Mouse (Mus musculus): ENCODE data around the gene Amhr2. TPM values are rescaled to one million over a fixed set of nuclear protein-coding genes. Genes with fewer than 3 reads are reported as not detected.

Gene Amhr2
- polyA plus RNA-seq, 1 experiment from 2014 or later = 0.21 TPM

DNA sequence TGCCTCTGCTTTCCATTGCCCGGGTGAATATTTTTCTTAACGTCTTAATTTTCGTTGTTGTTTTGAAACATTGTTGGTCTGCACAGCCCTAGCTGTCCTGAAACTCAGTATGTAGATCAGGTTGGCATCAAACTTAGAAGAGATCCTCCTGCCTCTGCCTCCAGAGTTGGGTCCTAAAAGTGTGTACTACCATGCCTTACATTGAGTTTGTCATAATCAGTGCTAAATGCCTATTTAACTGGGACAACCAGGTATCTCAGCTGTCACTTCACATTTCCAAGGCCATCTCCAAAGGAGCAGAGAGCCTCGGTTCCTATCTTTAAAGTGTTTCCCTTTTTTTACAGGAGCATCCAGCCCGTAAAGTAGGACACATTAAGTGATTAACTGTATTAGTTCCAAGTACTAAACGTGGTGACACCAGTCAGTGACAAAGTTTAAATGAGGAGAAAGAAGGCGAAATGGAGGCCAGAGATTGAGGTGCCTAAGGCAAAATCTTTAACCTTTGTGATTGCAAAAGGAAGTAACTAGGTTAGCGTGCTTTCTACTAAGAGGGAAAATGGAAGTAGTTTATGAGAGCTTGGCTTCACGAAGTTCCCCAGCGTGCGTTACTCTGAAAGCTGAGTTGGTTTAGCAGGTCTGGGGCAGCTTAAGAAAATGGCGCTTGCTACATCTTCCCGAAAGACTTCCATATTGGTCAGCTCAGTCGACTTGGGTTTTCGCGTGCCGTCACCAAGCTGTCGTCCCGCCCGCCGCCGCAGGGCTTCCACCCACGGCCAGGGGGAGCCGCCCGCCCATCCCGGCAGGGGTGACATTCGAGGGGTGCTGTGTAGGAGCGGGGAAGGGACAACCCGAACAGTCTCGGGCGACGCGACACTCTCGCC lies 40.3 kb upstream of the Amhr2 start:
- DNase-seq = peak; percentile 13
- peak overlapping the region; percentile 65 for H3K4me2 ChIP-seq
- H3K4me1 ChIP-seq (ENCODE audit: insufficient read depth) = peaks cover 20% of the 10 kb centered on the region
- no peaks in the 10 kb centered on the region for H3K9me3 ChIP-seq (ENCODE audit: low read depth, low read length)
- ATAC-seq (ENCODE audit: insufficient read depth) = no peak
- peak overlapping the region; percentile 51 for H3K4me3 ChIP-seq (ENCODE audit: low read depth, low read length)
- H3K36me3 ChIP-seq (ENCODE audit: insufficient read depth) = peaks cover 25% of the 10 kb centered on the region
- peak; percentile 75 for TF ChIP-seq CTCF (IDR thresholded peaks at IDR 0.05; ENCODE audit: low read depth)
- WGBS = 16% methylated on average over 34 of the region's 34 CpGs
- H3K27ac ChIP-seq (ENCODE audit: low read depth) = peak overlapping the region; percentile 100
- no peaks in the 10 kb centered on the region for H3K27me3 ChIP-seq (ENCODE audit: insufficient read depth, low read length)
- H3K9ac ChIP-seq = peak overlapping the region; percentile 74

DNA sequence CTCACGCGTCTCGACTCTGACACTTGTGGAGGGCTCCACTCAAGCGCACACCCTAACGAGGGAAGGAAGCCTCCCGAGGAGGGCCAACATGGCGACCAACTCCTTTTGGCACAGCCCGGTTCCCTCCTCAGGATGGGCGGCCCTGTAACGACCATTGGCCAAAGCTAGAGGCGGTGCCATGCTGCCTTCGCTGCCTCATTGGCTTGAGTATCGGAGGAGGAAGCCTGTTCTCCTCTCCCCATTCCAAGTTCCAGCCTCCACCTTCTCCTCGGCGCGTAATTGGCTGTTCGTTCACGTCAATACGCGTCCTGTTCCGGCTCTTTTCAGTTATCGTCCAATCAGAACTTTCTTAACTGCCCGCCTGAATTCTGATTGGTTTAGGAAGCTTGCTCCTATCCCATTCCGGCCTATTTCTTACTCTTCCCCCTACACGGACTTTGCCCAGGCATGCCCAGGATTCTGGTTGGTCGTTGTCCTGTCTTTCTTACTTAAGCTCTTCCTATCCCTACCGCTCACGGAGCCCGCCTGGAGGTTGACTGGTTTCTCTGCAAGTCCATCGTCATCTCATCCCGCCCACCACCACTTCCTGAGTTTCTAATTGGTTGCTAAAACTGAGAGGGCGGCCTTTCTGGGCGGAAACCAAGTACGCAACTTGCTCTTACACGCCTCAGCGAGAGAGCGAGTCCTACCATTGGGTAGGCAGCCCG lies 39.5 kb upstream of the Amhr2 start, which contains the start of gene Sp1:
TSS of gene Sp1 (plus strand) at position 655 of the 707 bp plus-strand sequence.
- DNase-seq = peak; percentile 99
- Histone ChIP-seq H3K9me3 (ENCODE audit: low read depth, low read length) (no peaks in the 10 kb centered on the region), H3K9ac (peak within 1 kb of the TSS; percentile 96), H3K27ac (ENCODE audit: low read depth) (peak within 1 kb of the TSS; percentile 100), H3K4me1 (ENCODE audit: insufficient read depth) (peaks cover 20% of the 10 kb centered on the region), H3K4me2 (peak within 1 kb of the TSS; percentile 65), H3K4me3 (ENCODE audit: low read depth, low read length) (peak within 1 kb of the TSS; percentile 72), H3K27me3 (ENCODE audit: insufficient read depth, low read length) (no peaks in the 10 kb centered on the region), H3K36me3 (ENCODE audit: insufficient read depth) (peaks cover 33% of the 10 kb centered on the region)
- under 1% methylated on average over 38 of the region's 38 CpGs for WGBS
- no peak for TF ChIP-seq CTCF (IDR thresholded peaks at IDR 0.05; ENCODE audit: low read depth)
- peak; percentile 98 for ATAC-seq (ENCODE audit: insufficient read depth)

DNA sequence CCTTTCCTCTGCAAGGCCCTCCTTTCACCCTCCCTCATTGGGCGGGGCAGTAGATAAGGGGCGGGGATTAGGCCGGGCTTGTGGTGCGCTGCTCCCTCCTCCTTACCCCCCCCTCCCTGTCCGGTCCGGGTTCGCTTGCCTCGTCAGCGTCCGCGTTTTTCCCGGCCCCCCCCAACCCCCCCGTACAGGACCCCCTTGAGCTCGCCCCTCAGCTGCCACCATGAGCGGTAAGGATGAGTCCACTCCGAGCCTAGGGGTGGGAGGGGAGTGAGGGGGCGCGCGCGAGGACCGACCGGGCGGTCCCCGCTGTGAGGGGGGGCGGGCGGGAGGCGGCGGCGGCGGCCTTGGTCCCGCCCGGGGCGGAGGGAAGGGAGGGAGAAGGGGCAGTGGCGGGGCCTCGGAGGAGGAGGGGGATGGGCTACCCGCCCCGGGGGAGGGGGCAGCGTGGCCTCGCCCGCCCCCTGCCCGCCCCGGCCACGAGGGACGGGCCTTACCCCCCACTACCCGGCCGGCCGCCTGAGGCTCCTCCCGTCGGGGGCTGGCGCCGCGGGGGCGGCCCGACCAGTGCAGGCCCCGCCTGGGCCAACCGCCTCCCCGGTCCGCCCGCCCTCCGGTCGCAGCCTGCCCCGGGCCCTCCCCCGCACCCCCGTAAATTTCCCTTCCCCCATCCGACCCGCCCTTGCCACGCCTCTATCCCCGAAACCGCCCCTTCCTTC lies 38.8 kb upstream of the Amhr2 start:
- H3K4me1 ChIP-seq (ENCODE audit: insufficient read depth) = peaks cover 21% of the 10 kb centered on the region
- 1% methylated on average over 27 of the region's 69 CpGs for WGBS
- H3K27me3 ChIP-seq (ENCODE audit: insufficient read depth, low read length) = no peaks in the 10 kb centered on the region
- H3K4me3 ChIP-seq (ENCODE audit: low read depth, low read length) = peak overlapping the region; percentile 72
- no peak for TF ChIP-seq CTCF (IDR thresholded peaks at IDR 0.05; ENCODE audit: low read depth)
- ATAC-seq (ENCODE audit: insufficient read depth) (peak; percentile 21), DNase-seq (peak; percentile 86)
- peak overlapping the region; percentile 56 for H3K4me2 ChIP-seq
- peak overlapping the region; percentile 100 for H3K27ac ChIP-seq (ENCODE audit: low read depth)
- H3K9ac ChIP-seq = peak overlapping the region; percentile 96
- peaks cover 37% of the 10 kb centered on the region for H3K36me3 ChIP-seq (ENCODE audit: insufficient read depth)
- no peaks in the 10 kb centered on the region for H3K9me3 ChIP-seq (ENCODE audit: low read depth, low read length)

DNA sequence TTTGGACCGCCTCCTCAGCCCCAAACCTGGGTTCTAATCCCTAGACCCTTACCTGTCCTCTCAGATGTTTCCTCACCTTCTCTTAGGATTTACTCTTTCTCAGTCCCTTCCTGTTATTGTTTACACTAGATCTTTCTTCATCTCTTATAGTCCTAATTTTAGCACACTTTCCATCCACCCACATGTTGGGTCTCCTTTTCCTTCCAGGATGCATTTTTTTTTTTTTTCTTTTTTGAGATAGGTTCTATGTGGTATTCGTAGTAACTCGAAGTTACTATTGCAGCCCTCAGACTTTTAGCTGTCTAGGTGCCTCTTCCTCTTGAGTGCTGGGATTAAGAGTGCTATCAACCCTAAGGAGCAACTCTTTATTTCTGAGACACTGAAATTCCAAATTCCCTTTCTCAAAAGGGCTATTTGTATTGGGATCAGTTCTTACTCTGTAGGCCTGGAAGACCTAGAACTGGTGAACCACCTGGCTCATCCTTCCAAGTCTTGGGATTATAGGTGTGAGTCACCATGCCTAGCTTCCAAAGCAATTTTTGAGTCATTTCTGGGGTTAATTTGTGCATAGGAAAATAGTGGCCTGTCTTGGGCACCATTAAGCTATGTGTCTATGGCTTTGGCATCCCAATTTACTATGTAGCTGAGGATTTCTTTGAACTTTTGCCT lies 38.1 kb upstream of the Amhr2 start:
- H3K4me1 ChIP-seq (ENCODE audit: insufficient read depth) = peaks cover 21% of the 10 kb centered on the region
- 12% methylated on average over 3 of the region's 3 CpGs for WGBS

DNA sequence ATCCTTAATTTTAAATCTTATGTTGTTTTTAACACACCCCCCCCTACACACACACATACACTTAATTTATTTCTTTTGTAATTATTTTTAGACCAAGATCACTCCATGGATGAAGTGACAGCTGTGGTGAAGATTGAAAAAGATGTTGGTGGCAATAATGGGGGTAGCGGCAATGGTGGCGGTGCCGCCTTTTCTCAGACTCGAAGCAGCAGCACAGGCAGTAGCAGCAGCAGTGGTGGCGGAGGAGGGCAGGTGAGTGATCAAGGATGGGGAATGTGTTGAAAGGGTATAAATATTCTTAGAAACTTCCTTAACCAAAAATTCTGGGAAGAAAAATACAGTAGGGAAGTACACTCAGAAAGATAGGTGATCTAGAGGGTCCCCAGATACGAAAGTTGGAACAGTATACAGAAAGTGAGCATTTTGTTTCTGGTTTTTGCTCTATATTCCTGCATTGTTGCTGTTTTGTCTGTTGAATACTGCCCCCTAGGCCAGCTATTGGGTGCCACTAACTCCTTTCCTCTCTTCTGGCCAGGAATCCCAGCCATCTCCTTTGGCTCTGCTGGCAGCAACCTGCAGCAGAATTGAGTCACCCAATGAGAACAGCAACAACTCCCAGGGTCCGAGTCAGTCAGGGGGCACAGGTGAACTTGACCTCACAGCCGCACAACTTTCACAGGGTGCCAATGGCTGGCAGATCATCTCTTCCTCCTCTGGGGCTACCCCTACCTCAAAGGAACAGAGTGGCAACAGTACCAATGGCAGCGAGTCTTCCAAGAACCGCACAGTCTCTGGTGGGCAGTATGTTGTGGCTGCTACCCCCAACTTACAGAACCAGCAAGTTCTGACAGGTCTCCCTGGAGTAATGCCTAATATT lies 37.2 kb upstream of the Amhr2 start:
- DNase-seq (no peak), ATAC-seq (ENCODE audit: insufficient read depth) (no peak)
- Histone ChIP-seq H3K9ac (no peak overlapping the region), H3K4me3 (ENCODE audit: low read depth, low read length) (no peak overlapping the region), H3K9me3 (ENCODE audit: low read depth, low read length) (no peaks in the 10 kb centered on the region), H3K4me2 (peak overlapping the region; percentile 56; the same call in 1 of the 2 replicates), H3K36me3 (ENCODE audit: insufficient read depth) (peaks cover 52% of the 10 kb centered on the region), H3K4me1 (ENCODE audit: insufficient read depth) (peaks cover 21% of the 10 kb centered on the region), H3K27me3 (ENCODE audit: insufficient read depth, low read length) (no peaks in the 10 kb centered on the region), H3K27ac (ENCODE audit: low read depth) (no peak overlapping the region)
- TF ChIP-seq CTCF (IDR thresholded peaks at IDR 0.05; ENCODE audit: low read depth) = 0 out of 2 replicates have a peak, but pooled peaks have one; percentile 18
- WGBS = 95% methylated on average over 10 of the region's 10 CpGs

More for the DNA sequence above, 38.1 kb upstream of the Amhr2 start:
- ATAC-seq (ENCODE audit: insufficient read depth) = no peak
- Histone ChIP-seq H3K4me2 (peak overlapping the region; percentile 56), H3K9ac (peak overlapping the region; percentile 96), H3K9me3 (ENCODE audit: low read depth, low read length) (no peaks in the 10 kb centered on the region), H3K36me3 (ENCODE audit: insufficient read depth) (peaks cover 43% of the 10 kb centered on the region), H3K4me3 (ENCODE audit: low read depth, low read length) (peak overlapping the region; percentile 72), H3K27ac (ENCODE audit: low read depth) (peak overlapping the region; percentile 100), H3K27me3 (ENCODE audit: insufficient read depth, low read length) (no peaks in the 10 kb centered on the region)
- no peak for TF ChIP-seq CTCF (IDR thresholded peaks at IDR 0.05; ENCODE audit: low read depth)
- DNase-seq = no peak
